Mouse (Mus musculus) cerebellum, postnatal 10 days (tissue): ENCODE data around the gene Tmem94.

Experiments
- DNase-seq, 2 experiments: peaks; one replicate each; pipeline ENCODE4 v3.0.0; 2021; ENCODE audit warnings: mixed read lengths in 2 of 2

Tmem94 gene

GRCm38 (mm10) chr11:115766981-115767380 is 1.7 kb downstream of the Tmem94 start:
- no peak for DNase-seq

DNA sequence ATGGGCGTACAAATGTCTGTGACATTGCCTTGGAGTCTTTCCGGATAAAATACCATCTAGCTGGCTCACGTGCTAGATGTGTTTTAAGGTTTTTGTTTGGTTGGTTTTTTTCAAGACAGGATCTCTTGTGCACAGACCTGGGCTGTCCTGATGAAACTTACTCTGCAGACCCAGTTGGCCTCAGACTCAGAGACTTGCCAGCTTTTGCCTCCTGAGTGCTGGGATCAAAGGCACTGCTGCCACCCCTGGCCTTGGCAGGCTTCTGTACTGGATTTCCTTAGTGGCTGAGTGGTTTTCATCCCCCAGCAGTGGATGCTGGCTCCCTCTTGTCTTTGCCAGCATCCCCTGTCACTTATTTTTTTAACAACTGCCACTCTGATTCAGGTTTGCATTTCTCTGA is 3.7 kb downstream of the Tmem94 start:
- DNase-seq, result no peak

DNA sequence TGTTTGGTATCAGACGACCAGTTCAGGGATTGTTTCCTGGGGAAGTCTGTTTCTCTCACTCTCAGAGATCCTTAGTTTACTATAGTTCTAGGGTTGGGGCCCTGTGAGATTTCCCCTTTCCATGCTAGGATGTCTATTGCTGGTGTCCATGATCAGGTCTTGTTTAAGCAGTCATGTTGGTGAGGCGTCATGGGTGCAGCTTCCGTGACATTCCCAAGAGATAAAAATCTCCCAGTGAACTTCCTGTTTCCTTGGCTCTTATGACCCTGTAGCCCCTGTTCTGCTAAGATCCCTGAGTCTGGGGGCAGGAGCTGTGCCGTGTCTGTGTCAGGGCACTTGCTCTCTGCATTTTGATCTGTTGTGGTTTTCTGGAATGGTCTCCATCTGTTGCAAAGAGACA is 9.4 kb downstream of the Tmem94 start:
- no peak for DNase-seq

GRCm38 (mm10) chr11:115775821-115776665 is 10.8 kb downstream of the Tmem94 start:
- peak; percentile 63 to 70 for DNase-seq

DNA sequence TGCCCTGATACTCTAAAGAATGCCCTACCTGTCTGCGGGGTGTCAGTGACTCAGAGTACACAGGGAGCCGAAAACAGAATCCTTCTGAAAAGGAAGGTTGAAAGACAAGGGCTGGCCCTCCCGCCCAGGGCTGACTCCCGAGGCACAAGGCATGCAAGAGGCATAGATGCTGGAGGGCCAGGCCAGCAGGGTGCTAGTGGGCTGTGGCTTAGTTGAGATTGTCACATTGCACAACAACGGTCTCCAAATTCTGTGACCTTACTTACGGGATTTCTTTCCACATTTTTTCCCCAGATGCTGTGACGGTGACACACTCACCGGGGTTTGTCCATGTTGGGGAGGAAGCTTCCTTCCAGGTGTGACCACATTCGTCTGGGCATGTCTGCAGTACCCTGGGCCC is 11.7 kb downstream of the Tmem94 start:
- DNase-seq, result no peak

GRCm38 (mm10) chr11:115777487-115778335 is 12.5 kb downstream of the Tmem94 start:
- DNase-seq, result no peak

GRCm38 (mm10) chr11:115779038-115779571 is 13.9 kb downstream of the Tmem94 start:
- peak in 1 of 2 experiments; percentile 60 for DNase-seq

DNA sequence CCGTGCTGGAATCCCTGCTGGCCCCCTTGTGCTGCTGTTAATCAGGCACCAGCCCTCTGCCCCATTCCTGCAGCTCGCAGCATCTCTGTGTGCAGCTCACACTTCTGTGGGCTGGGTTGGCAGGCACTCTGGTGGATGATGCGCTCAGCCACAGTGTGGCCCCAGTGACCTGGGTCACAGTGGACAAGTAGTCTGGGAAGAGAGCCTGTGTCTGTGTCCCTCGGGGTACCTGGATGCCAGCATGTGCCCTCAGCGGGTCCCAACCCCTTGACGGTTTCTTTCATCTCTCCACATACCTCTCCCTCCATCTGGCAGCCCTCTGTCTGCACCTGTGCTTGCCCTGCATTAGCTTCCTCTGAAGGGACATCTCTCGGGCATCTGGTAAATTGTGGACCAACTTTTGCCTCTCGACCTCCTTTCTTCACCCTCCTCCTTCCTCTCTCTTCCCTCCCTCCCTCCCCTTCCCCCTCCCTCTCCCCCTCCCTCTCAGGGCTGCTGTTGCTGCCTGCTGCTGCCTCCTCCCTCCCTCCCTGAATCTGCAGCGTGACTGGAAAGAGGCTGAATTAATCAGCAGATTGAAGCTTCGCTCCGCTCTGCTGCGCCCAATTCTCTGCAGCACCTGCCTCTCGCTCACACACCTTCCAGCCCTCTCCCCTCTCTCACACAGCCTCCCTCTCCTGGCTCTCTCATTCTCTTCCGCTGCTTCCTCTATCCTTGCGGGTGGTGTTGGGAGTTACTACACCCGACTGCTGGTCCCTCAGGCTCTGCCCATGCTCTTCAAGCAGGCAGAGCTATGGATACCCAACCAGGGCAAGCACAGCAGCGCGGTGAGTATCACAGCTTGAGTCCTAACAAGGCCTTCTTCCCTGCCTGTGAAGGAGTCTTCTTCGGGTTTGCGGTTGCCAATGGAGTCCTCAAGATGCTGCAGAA is 15.2 kb downstream of the Tmem94 start:
- DNase-seq, result peak; percentile 55 to 59

GRCm38 (mm10) chr11:115786473-115786872 is 21.2 kb downstream of the Tmem94 start:
- no peak for DNase-seq

DNA sequence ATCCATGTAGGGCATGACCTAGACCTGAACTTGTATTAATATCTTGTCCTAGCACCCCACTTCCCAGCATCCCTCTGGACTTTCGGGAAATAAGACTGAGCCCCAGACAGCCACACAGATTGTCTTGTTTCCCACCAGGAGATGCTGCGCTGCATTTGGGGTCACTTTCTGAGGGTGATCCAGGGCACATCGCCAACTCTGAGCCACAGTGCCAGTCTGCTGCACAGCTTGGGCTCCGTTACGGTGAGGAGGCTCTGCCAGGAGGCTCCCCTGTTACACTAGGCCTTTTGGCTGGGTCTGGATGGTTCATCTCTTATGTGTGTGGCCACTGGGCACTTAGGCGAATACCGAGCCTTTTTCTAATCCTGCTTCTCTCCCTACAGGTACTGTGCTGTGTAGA is 24.6 kb downstream of the Tmem94 start:
- peak; percentile 82 to 90 for DNase-seq

DNA sequence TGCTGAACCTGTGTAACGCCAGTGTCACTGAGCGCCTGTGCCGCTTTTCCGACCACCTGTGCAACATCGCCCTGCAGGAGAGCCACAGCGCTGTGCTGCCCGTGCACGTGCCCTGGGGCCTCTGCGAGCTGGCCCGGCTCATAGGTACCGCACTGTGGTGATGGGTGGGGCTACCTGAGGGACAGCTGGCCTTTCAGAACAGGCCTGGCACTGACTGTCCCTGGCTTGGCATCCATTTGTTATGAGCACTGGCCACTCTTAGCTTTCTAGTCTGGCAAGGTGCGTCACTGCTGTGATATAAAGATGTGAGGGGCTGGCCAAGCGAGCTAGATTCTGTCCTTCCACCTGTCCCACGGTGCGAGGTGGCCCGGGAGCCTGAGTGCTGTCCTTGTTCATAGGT is 26.7 kb downstream of the Tmem94 start:
- peak; percentile 51 to 55 for DNase-seq

DNA sequence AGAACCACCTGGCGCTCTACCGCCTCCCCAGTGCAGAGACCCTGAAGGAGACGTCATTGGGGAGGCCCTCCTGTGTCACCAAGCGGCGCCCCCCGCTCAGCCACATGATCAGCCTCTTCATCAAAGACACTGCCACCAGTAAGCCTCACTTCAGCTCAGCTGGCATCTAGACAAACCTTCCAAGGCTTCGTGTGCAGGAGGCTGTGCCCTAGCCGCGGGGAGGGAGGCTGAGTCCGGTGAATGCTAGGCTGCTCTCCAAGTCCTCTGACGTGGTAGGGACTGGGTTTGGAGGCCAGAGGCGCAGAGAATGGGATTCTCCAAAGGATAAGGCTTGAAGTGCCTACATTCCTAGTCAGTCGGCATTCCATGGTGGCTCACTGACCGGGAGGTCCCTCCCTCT is 27.1 kb downstream of the Tmem94 start:
- DNase-seq, result peak; percentile 53 to 57

- DNase-seq, result no peak
Observed at GRCm38 (mm10) chr11:115796898-115797297, 31.7 kb downstream of the Tmem94 start.

GRCm38 (mm10) chr11:115797665-115798064 is 32.4 kb downstream of the Tmem94 start:
- DNase-seq, result no peak

DNA sequence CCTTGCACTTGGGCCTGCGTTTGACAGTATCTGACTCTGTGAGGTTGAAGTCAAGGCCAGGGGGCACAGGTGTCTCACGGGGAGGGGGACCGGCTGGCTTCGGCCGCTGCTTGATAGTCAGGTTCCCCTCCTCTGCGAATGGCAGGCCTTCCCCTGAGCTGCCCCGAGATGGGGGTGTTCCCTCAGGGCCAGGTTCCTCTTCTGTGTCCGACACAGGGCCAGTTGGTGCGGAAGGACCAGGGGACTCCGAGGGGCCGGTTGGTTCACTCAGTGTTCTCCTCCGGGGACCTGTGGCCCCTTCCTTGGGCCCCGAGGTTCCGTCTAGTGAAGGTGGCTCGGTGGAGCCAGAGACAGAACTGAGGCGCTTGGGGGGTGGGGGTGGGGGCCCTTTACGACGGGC is 35.7 kb downstream of the Tmem94 start:
- DNase-seq, result no peak

DNA sequence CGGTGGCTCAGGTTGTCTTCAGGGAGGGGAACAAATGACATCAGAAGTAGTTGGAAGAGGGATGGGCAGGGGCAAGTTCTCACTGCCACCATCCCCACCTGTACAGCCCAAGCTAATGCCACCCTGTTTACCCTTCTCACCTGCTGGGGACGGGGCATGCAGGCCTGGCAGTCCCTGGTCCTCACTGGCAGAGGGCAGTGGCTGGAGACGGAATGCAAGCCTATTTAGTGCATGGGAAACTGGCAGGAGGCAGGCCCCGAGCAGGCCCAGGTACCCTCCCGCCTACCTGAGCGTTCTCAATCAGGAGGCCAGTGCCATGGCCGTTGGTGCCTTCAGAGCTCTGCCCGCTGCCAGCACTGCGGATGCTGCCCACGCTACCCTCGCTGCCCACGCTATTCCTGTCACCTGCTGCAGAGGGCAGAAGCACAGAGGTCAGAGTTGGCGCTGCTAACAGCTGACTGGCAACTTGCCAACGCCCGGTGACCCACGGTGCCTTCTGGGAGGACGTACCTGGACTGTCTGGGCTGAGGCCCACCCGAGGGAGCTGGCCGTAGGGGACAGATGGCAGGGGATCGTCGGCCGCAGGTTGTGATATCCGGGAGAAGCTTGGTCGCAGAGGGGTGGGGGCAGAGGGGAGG is 38.0 kb downstream of the Tmem94 start:
- DNase-seq, result peak; percentile 31 to 32

DNA sequence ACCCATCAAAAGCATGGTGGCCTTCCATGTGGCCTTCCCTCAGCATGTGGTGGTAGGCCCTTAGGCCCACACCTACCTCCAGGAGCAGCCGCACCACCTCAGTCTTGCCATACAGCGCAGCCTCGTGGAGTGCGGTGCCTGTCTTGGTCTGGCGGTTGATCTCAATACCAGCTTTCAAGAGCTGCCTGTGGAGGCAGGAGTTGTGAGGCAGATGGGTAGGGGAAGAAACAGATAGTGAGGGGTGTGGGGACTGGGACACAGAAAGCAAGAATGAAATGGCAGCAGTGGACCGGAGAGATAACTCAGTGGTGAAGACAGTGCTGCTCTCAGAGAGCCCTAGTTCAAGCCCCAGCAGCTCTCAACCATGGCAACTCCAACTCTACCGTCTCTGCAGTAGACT is 39.8 kb downstream of the Tmem94 start:
- DNase-seq, result no peak

GRCm38 (mm10) chr11:115806154-115806553 is 40.9 kb downstream of the Tmem94 start:
- no peak for DNase-seq

DNA sequence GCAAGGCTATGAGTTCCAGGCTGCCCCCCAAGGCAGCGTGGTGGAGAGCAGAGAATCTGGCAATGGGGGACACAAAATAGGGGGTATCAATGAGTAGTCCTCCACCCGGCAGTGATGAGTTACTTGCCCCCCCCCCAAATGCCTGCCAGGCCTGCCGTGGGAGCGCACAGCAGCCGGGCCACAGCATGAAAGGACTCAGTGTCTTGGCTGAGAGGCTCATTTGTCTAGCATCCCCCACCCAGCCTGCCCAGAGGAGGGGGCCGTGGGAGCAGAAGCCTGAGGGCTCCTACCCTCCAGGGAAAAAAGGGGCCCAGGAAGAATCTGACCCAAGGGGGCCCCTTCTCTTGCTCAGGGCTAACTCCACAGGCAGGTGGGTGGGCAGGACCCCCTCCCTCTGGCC is 42.1 kb downstream of the Tmem94 start:
- DNase-seq, result peak in 1 of 2 experiments; percentile 50

DNA sequence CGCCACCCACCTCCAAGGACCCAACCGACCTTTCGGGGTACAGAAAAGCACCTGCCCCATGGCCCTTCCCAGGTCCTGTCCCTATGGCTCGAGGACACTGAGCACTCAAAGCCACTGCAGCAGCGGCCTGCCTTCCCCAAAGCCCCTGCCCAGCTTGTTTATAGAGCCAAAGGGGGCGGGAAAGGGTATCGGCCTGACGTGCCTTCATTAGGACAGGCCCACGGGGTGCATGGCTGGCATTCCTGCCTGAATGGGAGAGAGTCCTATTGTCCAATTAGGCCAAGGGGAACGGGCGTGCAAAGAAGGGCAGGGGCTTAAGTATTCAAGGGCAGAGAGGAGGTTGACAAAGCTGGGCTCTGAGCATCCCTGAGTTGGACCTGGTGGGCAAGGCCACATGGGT is 42.7 kb downstream of the Tmem94 start:
- no peak for DNase-seq

- peak; percentile 52 to 56 for DNase-seq
Observed at GRCm38 (mm10) chr11:115808696-115809310, 43.6 kb downstream of the Tmem94 start.
